Mouse (Mus musculus) stomach, postnatal 0 days (tissue): ENCODE measurements around the gene 9530068E07Rik. TPM values are rescaled to one million over a fixed set of nuclear protein-coding genes. Genes with fewer than 3 reads are reported as not detected.
A peak's percentile ranks its signal among the peaks of the same experiment; 100 is the strongest.

Source experiments
- ATAC-seq: fragments of 200-750 bp; cut with Nextera tagmentation; 2 replicates; pipeline ENCODE4 v1.8.0; 2017; ENCODE audit not compliant: low FRiP score, low TSS enrichment
- DNase-seq: peaks from one replicate; pipeline ENCODE4 v3.0.0-alpha.2; 2016; ENCODE audit warnings: low spot score
- H3K27ac ChIP-seq: fragments of 300-500 bp; sonication (generic); replicated peaks from 2 replicates; pipeline ENCODE4 v1.5.1; 2014; ENCODE audit warnings: mild to moderate bottlenecking, control low read depth
- H3K27me3 ChIP-seq: fragments of 300-500 bp; sonication (generic); 2 replicates; pipeline ENCODE4 v1.6.1; 2014; ENCODE audit warnings: low read length; ENCODE audit not compliant: control insufficient read depth, insufficient read depth
- H3K36me3 ChIP-seq: fragments of 300-500 bp; sonication (generic); 2 replicates; pipeline ENCODE4 v1.6.1; 2014; ENCODE audit warnings: low read length, mixed read lengths; ENCODE audit not compliant: control insufficient read depth, insufficient read depth
- H3K4me1 ChIP-seq: fragments of 300-500 bp; sonication (generic); replicated peaks from 2 replicates; pipeline ENCODE4 v1.6.1; 2014; ENCODE audit warnings: antibody characterized with exemption; ENCODE audit not compliant: control insufficient read depth, insufficient read depth
- H3K4me2 ChIP-seq: fragments of 300-500 bp; sonication (generic); replicated peaks from 2 replicates; pipeline ENCODE4 v1.6.1; 2014; ENCODE audit warnings: low read depth, mild to moderate bottlenecking, control low read depth, moderate library complexity
- H3K4me3 ChIP-seq: fragments of 300-500 bp; sonication (generic); 2 replicates; pipeline ENCODE4 v1.5.1; 2014; ENCODE audit warnings: low read depth, low read length, control low read depth
- H3K9ac ChIP-seq: fragments of 300-500 bp; sonication (generic); 2 replicates; pipeline ENCODE4 v1.6.1; 2014; ENCODE audit warnings: mild to moderate bottlenecking, low read length, control low read depth, mixed read lengths
- H3K9me3 ChIP-seq: fragments of 300-500 bp; sonication (generic); 2 replicates; pipeline ENCODE4 v1.6.1; 2016; ENCODE audit warnings: low read length; ENCODE audit not compliant: control insufficient read depth
- CTCF ChIP-seq: IDR thresholded peaks from 2 replicates; pipeline ENCODE4 v1.5.1; 2016; ENCODE audit warnings: antibody characterized with exemption, low read depth, mild to moderate bottlenecking, moderate library complexity
- EP300 ChIP-seq: optimal IDR thresholded peaks from 2 replicates; pipeline ENCODE3; 2016; ENCODE audit warnings: antibody characterized with exemption
- WGBS: fragments of 180-500 bp; shearing (Covaris S2); extraction: QIAGEN DNeasy Blood & Tissue Kit; methylation state at CpG from one replicate; pipeline ENCODE4 v1.1.7; 2014; 5-methylcytosine and 5-hydroxymethylcytosine counted together
- polyA plus RNA-seq: library from polyadenylated mRNA; unstranded; fragments of >200 nt; fragmentation: Nextera tagmentation; extraction: Ambion mirVana; gene quantifications from 2 replicates; pipeline ENCODE4 v1.2.1, GENCODE M21; 2015

Gene 9530068E07Rik
- polyA plus RNA-seq, 1 experiment from 2014 or later: 104 TPM

DNA sequence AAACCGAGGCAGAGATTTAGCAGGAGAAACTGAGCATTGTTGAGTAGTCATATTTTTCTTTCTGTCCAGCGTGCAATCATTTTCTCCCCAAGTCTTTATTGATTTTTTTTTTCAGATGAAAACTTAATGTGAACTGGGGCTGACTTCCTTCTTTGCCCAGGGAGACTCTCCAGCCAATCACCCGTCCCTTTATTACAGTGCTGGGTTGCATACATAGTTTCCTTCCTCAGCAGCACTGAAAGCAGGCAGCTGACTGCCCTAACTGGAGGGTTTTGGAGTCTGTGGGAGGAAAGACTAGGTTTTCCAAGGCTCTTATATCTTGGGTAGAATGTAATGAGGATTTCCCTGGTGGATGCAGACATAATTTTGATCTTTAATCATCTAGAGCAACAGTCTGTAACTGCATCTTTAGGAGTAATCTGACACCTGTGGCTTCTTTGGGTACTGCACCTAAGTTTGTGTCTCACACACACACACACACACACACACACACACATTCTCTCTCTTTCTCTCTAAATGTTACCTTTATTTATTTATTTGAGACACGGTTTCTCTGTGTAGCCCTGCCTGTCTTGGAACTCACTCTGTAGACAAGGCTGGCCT lies 1.3 kb downstream of the 9530068E07Rik start:
- Histone ChIP-seq H3K9me3 (no peaks in the 10 kb centered on the region), H3K4me1 (no peaks in the 10 kb centered on the region), H3K27me3 (no peaks in the 10 kb centered on the region), H3K36me3 (no peaks in the 10 kb centered on the region), H3K4me3 (peak overlapping the region; percentile 99), H3K4me2 (peak overlapping the region; percentile 71), H3K27ac (no peak overlapping the region; the same call in 1 of the 2 replicates), H3K9ac (no peak overlapping the region; the same call in 1 of the 2 replicates)
- ATAC-seq (no peak), DNase-seq (no peak)
- TF ChIP-seq EP300: no peak
- peak; percentile 51 for TF ChIP-seq CTCF
- WGBS: 80% methylated on average over 4 of the region's 4 CpGs

DNA sequence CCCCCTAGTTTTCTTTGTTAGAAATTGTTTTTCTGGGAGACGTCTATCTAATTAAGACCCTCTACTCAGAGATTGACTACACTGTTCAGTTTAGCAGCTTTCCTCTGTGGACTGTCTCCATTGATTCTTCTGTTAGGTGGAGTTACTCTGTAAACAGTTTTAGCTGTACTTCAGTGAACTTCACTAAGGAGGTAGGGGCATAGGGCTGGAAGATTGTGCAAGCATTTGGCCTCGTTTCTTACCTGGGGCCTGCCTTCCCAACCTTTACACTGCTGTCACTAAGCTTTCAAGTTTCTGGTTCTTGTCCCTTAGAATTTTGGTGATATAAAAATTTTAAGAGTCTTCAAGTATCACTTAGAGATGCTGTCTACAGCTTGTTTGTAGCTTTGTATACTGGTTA lies 5.2 kb downstream of the 9530068E07Rik start:
- Histone ChIP-seq H3K27ac (no peak overlapping the region), H3K9me3 (no peaks in the 10 kb centered on the region), H3K27me3 (no peaks in the 10 kb centered on the region), H3K4me1 (no peaks in the 10 kb centered on the region), H3K4me3 (no peak overlapping the region), H3K36me3 (0 out of 2 replicates have a peak, but pooled peaks cover 3% of the 10 kb centered on the region), H3K4me2 (no peak overlapping the region), H3K9ac (no peak overlapping the region)
- ATAC-seq (no peak), DNase-seq (no peak)
- 49% methylated on average over 2 of the region's 2 CpGs for WGBS
- TF ChIP-seq CTCF: no peak
- no peak for TF ChIP-seq EP300

DNA sequence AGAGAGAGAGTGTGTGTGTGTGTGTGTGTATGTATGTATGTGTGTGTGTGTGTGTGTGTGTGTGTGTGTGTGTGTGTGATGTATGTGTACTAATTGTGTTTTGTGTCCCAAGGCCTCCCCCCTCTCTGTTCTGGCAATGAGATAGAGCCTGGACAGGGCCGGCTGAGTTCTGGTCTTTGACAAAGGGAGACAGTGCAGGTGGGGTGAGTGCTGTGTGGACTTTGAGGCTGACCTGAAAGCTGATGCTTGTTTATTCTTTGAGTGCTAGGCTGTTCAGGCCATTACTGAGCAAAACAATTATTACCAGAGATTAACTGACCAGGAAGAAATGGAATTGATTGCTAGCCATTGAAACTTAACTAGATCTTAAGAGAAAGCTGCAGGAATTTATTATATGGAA lies 6.3 kb downstream of the 9530068E07Rik start:
- WGBS: 43% methylated on average over 1 of the region's 1 CpGs
- Histone ChIP-seq H3K36me3 (peaks cover 5% of the 10 kb centered on the region; the same call in 1 of the 2 replicates), H3K27me3 (no peaks in the 10 kb centered on the region), H3K4me3 (no peak overlapping the region), H3K9me3 (no peaks in the 10 kb centered on the region), H3K4me2 (no peak overlapping the region), H3K4me1 (no peaks in the 10 kb centered on the region), H3K27ac (no peak overlapping the region), H3K9ac (no peak overlapping the region)
- no peak for TF ChIP-seq EP300
- no peak for TF ChIP-seq CTCF
- no peak for ATAC-seq
- no peak for DNase-seq

DNA sequence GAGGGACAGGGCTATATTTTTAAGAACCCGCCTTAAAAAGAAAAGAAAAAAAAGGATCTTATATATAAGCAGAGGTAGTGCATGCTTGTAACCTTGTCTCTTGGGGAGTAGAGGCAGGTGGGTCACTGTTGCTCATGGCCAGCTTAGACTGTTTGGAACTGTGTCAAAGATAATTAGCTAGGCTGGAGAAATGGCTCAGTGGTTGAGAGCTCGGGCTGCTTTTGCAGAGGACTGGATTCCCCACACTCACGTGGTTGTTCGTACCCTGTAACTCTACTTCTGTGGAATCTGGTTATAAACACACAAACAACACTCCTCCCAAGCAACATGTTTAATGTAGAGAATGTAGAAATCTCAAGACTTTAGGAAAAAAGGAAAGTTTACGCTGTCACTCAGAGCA lies 8.0 kb downstream of the 9530068E07Rik start:
- H3K4me2 ChIP-seq: no peak overlapping the region
- DNase-seq: no peak
- ATAC-seq: no peak
- H3K9ac ChIP-seq: no peak overlapping the region
- TF ChIP-seq EP300: no peak
- TF ChIP-seq CTCF: no peak
- no peak overlapping the region for H3K27ac ChIP-seq
- 85% methylated on average over 5 of the region's 5 CpGs for WGBS
- no peaks in the 10 kb centered on the region for H3K4me1 ChIP-seq
- no peaks in the 10 kb centered on the region for H3K27me3 ChIP-seq
- H3K9me3 ChIP-seq: no peaks in the 10 kb centered on the region
- H3K4me3 ChIP-seq: no peak overlapping the region
- peaks cover 12% of the 10 kb centered on the region; the same call in 1 of the 2 replicates for H3K36me3 ChIP-seq

DNA sequence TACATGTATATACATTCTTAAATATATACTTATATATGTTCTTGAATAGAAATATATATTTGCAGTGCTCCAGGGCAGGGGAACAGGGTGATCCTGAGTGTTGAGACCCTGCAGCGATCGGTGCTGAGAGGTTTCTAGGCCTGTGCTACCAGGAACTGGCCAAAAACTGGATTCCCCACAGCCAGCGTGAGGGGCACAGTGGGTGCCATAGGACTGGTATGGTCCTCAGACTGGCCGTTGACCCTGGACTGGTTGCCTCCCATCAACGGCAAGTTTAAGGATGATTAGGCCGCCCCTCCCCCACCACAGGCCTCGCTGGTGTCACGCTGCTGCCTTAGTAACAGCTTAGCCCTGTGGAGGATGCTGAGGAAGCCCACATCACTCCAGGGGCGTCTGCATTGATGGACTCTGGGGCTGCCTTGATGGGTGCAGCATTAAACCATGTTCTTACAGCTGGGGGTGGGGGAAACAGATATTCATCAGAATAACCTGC lies 9.0 kb downstream of the 9530068E07Rik start:
- no peak for ATAC-seq
- H3K27ac ChIP-seq: no peak overlapping the region
- TF ChIP-seq EP300 (no peak), CTCF (no peak)

DNA sequence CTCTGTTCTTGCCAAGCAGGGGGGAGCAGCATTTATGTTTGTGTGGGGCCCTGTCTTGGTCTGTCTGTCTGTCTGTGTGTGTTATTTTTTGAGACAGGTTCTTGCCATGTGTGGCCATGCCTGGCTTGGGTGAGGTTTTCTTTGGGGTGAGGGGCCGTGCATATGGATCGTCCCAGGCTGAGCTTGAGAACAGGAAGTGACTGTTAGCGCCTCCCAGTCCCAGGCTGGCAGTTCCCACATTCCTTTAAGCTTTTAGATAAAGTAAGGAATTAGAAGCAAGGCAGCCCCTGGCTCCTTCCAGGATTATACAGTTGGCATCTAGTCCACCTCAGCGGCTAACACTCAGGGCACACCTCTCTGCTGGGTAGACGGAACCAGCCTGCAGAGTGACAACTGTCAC lies 13.1 kb downstream of the 9530068E07Rik start:
- H3K36me3 ChIP-seq: peaks cover 12% of the 10 kb centered on the region; the same call in 1 of the 2 replicates

More for the DNA sequence above, 9.0 kb downstream of the 9530068E07Rik start:
- no peak overlapping the region for H3K4me3 ChIP-seq
- no peaks in the 10 kb centered on the region for H3K4me1 ChIP-seq
- no peak overlapping the region for H3K4me2 ChIP-seq
- WGBS: 82% methylated on average over 9 of the region's 9 CpGs
- no peaks in the 10 kb centered on the region for H3K27me3 ChIP-seq
- H3K9ac ChIP-seq: no peak overlapping the region
- H3K36me3 ChIP-seq: peaks cover 12% of the 10 kb centered on the region; the same call in 1 of the 2 replicates
- H3K9me3 ChIP-seq: no peaks in the 10 kb centered on the region
- no peak for DNase-seq

More for the DNA sequence above, 13.1 kb downstream of the 9530068E07Rik start:
- Histone ChIP-seq H3K4me3 (no peak overlapping the region), H3K4me1 (no peaks in the 10 kb centered on the region), H3K9me3 (no peaks in the 10 kb centered on the region), H3K27me3 (no peaks in the 10 kb centered on the region), H3K9ac (no peak overlapping the region), H3K4me2 (no peak overlapping the region), H3K27ac (no peak overlapping the region)
- WGBS: 71% methylated on average over 5 of the region's 5 CpGs
- no peak for DNase-seq
- no peak for TF ChIP-seq CTCF
- TF ChIP-seq EP300: no peak
- ATAC-seq: no peak
